Mouse (Mus musculus) right cerebral cortex, adult 2 months (tissue): ENCODE results near the gene Gm10964.
A peak's percentile ranks its signal among the peaks of the same experiment; 100 is the strongest.

Source experiments
- DNase-seq, 2 experiments: peaks; one replicate each; pipeline ENCODE4 v3.0.0; 2021 to 2022; ENCODE audit warnings: low spot score in 2 of 2

Gm10964 gene

GRCm38 (mm10) chr3:103739329-103739728, at the start of gene Gm10964:
TSS of gene Gm10964 (plus strand) at chr3:103739366.
- no peak for DNase-seq

DNA sequence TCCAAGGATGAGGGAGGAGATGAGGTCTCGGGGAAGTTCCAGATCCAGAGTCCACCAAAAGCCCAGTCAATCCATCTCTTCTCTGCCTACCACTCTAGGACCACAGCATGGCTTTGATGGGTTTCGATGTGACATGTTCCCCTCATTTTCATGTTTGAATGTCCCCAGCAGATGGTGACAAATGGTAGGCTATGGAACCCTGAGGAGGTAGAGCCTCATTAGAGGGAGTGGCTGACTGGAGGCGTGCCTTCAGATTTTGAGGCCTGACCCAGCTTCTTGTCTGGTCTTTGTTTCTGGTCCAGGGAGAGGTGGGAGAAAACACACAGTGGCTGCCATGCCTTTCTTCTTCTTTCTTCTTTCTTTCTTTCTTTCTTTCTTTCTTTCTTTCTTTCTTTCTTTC, 48.7 kb upstream of the Gm10964 start:
- no peak for DNase-seq

GRCm38 (mm10) chr3:103695556-103695955, 43.6 kb upstream of the Gm10964 start:
- DNase-seq = no peak

GRCm38 (mm10) chr3:103696388-103696925, 42.7 kb upstream of the Gm10964 start:
- DNase-seq = no peak

DNA sequence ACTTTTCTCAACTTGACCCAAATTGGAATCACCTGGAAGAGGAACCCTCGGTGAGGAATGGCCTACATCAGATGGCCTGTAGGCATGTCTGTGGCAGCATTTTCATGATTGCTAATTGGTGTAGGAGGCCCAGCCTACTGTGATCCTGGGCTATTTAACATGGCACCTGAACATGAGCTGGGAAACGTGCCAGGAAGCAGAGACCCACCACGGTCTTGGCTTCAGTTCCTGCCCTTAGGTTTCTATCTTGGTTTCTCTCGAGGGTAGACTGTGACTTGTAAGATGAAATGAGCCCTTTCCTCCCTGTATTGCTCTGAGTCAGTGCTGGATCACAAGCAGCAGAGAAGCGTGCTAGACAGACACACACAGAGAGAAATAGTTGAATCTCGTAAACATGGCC, 34.5 kb upstream of the Gm10964 start:
- no peak for DNase-seq

DNA sequence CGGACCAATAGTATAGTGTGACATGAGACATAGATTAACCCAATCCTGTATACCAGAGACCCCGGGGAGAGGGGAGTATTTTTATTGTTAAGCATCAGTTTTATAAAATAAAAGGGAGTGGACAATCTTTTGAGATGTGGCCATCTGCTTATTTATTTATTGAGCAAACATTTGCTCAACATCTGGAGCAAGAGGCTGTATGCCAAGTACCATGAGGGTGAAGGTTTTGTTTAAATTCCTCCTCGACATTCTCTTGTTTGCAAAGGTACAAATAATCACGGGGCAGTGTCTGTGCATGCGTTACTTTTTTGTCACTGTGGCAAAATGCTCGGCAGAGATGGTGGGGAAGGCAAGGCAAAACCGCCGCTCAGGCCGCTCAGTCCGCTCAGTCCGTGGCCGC, 33.7 kb upstream of the Gm10964 start:
- no peak for DNase-seq

DNA sequence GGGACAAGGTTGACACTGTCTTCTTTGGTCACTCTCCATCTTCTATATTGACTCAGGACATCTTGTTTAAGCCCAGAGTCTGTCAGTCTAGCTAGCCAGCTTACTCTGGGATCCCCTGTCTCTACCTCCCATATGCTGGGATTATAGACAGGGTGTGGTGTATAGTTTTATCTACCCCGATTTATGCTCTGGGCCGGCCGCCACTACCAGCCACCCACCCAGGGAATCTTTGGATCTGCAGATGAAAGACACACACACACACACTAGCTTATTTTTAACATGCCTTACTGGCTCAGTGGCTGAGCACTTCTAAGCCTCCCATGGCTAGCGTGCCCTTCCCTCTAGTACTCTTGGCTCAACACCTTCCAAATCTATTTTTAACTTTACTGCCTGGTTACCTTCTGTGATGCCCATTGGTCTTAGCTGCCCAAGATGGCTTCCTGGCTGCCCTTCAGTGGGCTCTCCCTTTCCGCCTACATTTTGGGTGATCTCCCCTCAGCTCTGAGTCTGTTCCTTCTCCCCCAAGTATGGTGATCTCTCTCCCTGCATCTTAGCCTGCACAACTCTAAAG, 29.6 kb upstream of the Gm10964 start:
- no peak for DNase-seq

DNA sequence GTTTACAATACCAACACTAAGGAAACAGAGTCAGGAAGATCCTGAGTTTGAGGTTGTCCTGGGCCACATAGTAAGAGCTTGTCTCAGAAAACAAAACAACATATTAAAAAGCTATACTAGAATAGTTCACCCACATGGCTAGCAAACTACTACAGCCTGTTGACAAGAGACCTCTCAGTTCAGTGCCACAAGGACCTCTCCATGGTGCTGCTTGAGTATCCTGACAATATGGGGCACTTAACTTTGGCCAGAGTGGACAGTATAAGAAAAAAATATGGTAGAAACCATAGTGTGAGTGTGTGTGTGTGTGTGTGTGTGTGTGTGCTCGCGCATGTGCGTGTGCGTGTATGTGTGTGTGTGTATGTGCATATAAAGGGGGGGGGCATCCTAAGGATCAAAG, 27.0 kb upstream of the Gm10964 start:
- no peak for DNase-seq

DNA sequence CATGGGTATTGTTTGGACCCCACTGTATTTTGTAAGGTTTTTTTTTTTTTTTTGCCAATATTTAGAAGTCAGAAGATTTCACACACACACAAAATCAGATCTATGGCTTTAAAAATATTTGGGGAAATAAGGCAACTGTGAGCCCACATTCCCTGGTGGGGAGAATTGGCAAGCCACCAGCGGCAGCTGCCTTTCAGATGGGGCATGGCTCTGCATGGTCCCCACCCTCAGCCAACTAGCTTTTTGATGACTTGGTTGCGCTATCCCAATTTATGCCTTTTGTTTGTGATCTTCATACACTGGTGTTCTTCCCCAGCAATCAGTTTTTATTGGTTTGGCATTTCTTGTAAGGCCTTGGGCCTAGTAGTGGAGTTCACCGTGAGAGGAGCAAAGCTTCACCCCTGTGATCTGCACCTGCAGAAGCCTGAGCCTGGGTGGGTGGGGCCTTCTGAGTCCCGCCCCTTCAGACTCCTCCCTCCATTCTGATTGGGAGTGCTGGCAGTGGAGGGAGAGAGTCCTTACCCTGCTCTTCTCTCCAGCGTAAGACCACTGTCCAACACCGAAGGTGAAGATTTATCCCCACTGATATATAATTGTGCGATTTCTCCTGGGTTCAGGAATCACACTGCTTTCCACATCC, 24.8 kb upstream of the Gm10964 start:
- DNase-seq = no peak

GRCm38 (mm10) chr3:103714942-103715341, 24.2 kb upstream of the Gm10964 start:
- DNase-seq = no peak

DNA sequence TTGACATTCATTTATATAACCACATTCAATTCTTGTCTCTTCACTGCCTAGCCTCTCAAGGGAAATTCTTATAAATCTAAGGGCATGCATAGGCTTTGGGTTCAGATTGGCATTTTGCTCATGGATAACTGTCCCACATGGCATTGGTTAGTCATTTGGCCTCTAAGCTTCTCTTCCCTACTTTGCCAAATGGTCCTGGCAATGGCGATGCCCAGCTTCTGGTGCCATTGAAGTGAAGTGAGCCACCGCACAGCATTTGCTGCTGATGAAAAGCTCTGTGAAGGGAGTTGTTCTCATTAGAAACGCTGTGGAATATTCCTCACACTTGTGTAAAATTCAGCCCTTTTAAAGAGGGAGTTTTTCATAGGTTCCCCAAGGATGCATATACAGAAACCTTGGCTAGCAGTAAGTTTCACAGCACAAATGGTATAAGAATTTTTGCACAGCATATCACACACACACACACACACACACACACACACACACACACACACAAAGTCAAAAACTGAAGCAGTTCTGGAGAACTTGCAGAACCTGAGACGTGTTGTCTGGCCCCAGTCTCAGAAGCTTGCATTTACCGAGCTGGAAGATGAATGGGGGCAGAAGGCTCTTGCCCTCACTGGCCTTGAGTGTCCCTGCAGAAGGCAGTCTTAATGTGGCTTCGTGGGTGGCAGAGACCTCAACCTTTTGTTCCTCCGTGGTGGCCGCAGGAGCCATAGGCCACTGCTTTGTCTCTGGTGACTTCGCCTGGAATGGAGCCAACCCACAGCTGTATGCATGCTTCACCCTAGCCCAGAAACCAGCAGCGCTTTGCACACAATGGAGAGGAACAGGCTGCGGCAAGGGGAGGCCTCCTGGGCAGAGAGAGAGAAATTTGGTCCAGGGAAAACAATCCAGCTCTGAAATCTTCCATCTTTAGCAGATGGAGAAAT, 23.1 kb upstream of the Gm10964 start:
- no peak for DNase-seq

- DNase-seq = peak in 1 of 2 experiments; percentile 36
Observed at GRCm38 (mm10) chr3:103716774-103717760, 22.1 kb upstream of the Gm10964 start.

DNA sequence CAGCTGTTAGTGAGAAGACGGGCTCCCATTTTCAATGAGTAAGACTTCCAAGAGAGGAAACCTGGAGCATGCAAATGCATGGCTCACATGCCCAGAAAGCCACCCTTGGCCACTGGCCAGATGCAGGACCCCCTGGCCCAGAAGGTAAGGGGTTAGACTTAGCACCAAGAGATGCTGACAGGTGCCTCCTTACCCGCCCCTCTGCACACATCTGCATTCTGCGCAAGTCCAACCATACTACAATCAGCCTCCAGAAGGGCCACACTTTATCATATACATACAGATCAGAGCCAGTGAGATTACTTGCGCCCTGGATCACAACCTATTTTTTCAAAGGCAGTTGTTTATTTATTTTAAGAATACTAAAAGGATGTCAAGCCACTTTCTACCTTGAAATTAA, 20.4 kb upstream of the Gm10964 start:
- DNase-seq = no peak

GRCm38 (mm10) chr3:103724137-103724536, 15.0 kb upstream of the Gm10964 start:
- no peak for DNase-seq

- no peak for DNase-seq
Observed at GRCm38 (mm10) chr3:103726642-103727041, 12.5 kb upstream of the Gm10964 start.

- DNase-seq = no peak
Observed at GRCm38 (mm10) chr3:103727813-103728326, 11.3 kb upstream of the Gm10964 start.

- DNase-seq = no peak
Observed at GRCm38 (mm10) chr3:103729850-103730249, 9.3 kb upstream of the Gm10964 start.

DNA sequence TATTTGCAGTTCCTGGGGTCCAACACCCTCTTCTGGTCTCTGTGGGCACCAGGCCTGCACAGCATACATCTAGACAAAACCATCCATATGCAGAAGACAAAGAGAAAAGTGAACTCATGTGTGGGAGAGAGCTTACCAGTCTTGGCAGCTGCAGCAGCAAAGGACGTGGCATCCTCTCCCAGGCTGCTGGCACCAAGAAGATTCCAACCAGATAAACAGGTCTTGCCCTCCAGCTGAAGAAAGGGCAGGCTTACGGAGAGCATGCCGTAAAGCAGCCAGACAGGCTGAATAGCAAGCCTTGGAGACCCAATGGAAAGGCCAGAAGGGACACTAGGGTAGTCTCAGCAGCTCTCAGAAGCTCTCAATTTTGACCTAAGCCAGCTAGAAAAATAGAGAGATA, 7.0 kb upstream of the Gm10964 start:
- no peak for DNase-seq

DNA sequence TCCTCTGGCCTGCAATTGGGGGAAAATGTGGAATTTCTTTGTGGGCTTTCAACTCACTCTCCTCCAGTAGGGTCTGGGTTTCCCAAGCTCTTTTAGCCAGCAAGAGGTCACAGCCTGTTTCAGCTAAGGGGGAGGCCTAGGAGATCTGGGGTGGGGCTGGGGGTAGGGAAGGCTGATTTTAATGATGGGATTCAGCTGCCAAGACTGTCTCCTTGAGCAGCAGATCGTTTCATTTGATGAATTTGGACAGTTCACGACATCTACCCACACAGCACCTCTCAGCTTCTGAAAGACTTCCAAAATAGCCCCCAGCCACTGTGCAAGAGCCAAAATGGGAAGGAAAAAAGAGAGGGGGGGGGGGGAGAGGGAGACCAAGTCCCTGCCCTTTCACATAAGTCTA, 6.0 kb upstream of the Gm10964 start:
- DNase-seq = no peak

DNA sequence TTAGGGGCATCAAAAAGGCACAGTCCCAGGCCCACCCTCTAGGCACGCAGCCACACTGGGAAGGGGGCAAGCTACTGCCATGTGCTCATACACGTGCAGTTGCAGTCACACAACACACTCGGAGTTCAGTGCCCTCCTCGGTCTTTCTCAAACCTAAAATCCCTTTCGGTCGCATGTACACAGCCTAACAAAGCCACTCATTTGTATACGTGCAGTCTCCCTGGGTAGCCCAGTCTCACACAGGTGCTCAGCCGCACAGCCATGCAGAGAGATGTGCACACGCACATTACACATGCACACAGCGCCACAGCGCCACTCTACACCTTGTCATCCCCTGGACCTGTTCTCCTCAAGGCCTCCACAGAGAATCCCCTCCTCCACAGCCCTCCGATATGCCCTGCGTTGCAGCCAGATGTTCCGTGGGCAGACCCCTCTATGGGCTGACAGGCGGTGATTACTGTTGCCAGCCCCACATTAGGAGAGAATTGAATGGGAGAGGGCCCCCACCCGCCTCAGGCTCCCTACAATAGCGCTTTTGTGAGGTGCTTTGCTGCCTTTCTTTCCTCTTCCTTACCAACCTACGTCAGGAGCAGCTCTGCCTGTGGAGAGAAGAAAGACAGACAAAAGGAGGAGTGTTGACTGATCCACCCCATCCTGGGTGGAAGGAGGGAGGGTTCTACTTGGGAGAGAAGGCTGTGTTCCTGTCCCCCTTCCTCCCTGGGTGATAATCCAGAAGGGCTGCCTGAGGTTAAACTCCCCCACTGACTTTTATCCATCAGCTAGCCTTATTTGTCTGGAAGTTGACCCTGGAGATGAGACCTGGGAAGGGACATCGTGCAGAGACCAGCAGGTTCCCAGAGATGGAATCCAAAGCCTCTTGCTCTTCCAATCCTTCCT, 5.1 kb upstream of the Gm10964 start:
- DNase-seq = peak; percentile 59 to 70
